Mouse (Mus musculus): ENCODE results near the gene Lins1. TPM values are rescaled to one million over a fixed set of nuclear protein-coding genes. Genes with fewer than 3 reads are reported as not detected.

The Lins1 gene
- polyA plus RNA-seq, 1 experiment from 2014 or later: 2.6 TPM

DNA sequence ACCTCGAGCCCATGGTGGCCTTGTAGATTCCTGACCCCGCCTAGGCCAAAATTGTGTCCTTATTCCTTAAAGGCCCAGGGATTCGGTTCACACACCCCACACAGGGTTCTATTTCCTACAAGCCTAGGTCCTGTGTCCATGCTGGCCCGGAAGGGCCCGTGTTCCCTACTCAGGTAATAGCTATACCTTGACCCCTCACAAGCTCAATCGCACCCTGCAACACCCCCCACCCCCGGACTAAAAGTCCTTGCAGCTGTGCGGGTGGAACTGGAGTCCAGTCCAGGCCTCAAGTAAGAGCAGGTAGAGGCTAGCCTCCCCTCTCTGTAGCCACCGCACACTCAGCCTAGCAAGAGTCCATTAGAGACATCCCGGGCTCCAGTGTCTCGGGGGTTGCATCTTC, 44.2 kb downstream of the Lins1 start:
- Histone ChIP-seq H3K4me2 (ENCODE audit: low read depth, low read length) (no peak overlapping the region), H3K36me3 (replicated peaks; ENCODE audit: insufficient read depth, low read length) (no peaks in the 10 kb centered on the region), H3K27ac (ENCODE audit: low read depth) (no peak overlapping the region), H3K9ac (replicated peaks) (no peak overlapping the region), H3K4me3 (ENCODE audit: low read depth, low read length) (no peak overlapping the region), H3K9me3 (ENCODE audit: low read length) (no peaks in the 10 kb centered on the region), H3K27me3 (ENCODE audit: insufficient read depth, low read length) (no peaks in the 10 kb centered on the region), H3K4me1 (ENCODE audit: insufficient read depth) (no peaks in the 10 kb centered on the region)
- no peak for TF ChIP-seq CTCF (IDR thresholded peaks at IDR 0.05; ENCODE audit: low read depth)
- TF ChIP-seq EP300 (IDR thresholded peaks at IDR 0.05; ENCODE audit: low read depth): no peak
- 89% methylated on average over 11 of the region's 11 CpGs for WGBS (ENCODE audit: insufficient replicate concordance)
- DNase-seq (no peak), ATAC-seq (no peak)

DNA sequence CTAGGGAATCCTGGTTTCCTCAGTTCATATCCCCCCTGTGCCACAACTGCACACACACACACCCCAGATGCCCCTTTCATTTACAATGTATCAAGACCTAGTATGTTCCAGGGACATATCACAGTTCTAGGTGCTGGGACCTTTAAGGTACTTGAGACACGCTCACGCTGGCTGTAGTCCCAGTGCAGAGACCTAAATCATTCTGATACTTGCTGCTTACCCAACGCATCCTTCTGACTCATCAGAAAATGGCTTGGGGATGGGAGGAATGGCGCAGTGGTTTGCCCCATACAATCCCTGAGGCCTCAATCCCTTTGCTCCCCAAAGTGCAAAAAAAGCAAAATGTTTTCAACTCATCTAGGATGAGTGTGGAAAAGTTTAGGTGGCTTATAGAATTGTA, 44.8 kb downstream of the Lins1 start:
- no peak for TF ChIP-seq EP300 (IDR thresholded peaks at IDR 0.05; ENCODE audit: low read depth)
- TF ChIP-seq CTCF (IDR thresholded peaks at IDR 0.05; ENCODE audit: low read depth): no peak
- no peak overlapping the region for H3K4me3 ChIP-seq (ENCODE audit: low read depth, low read length)
- H3K9me3 ChIP-seq (ENCODE audit: low read length): no peaks in the 10 kb centered on the region
- H3K4me2 ChIP-seq (ENCODE audit: low read depth, low read length): no peak overlapping the region
- no peaks in the 10 kb centered on the region for H3K4me1 ChIP-seq (ENCODE audit: insufficient read depth)
- H3K27ac ChIP-seq (ENCODE audit: low read depth): no peak overlapping the region
- no peak for DNase-seq
- no peak for ATAC-seq
- no peaks in the 10 kb centered on the region for H3K27me3 ChIP-seq (ENCODE audit: insufficient read depth, low read length)
- H3K36me3 ChIP-seq (replicated peaks; ENCODE audit: insufficient read depth, low read length): no peaks in the 10 kb centered on the region
- WGBS (ENCODE audit: insufficient replicate concordance): 87% methylated on average over 4 of the region's 4 CpGs
- H3K9ac ChIP-seq (replicated peaks): no peak overlapping the region

DNA sequence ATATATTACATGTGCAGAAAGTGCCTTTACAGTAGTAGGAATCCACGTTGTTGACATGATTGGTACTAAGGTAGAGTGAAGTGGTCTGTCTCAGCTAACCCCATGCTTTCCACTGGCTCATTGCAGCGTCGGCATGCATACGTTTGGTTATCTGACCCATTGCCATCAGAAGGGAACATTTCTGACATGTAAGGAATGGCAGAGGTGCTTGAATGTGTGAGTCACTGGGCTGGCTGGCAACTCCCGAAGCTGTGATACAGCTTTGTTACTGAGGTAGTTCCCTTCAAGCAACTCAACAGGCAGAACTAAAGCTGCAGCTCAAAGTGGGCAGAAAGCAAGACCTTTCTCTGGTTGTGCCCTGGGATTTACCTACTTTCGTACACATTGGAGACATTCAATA, 45.3 kb downstream of the Lins1 start:
- DNase-seq (no peak), ATAC-seq (no peak)
- Histone ChIP-seq H3K4me1 (ENCODE audit: insufficient read depth) (no peaks in the 10 kb centered on the region), H3K27ac (ENCODE audit: low read depth) (no peak overlapping the region), H3K4me3 (ENCODE audit: low read depth, low read length) (no peak overlapping the region), H3K36me3 (replicated peaks; ENCODE audit: insufficient read depth, low read length) (no peaks in the 10 kb centered on the region), H3K9ac (replicated peaks) (no peak overlapping the region), H3K9me3 (ENCODE audit: low read length) (no peaks in the 10 kb centered on the region), H3K4me2 (ENCODE audit: low read depth, low read length) (no peak overlapping the region), H3K27me3 (ENCODE audit: insufficient read depth, low read length) (no peaks in the 10 kb centered on the region)
- TF ChIP-seq CTCF (IDR thresholded peaks at IDR 0.05; ENCODE audit: low read depth) (no peak), EP300 (IDR thresholded peaks at IDR 0.05; ENCODE audit: low read depth) (no peak)
- 80% methylated on average over 6 of the region's 6 CpGs for WGBS (ENCODE audit: insufficient replicate concordance)

DNA sequence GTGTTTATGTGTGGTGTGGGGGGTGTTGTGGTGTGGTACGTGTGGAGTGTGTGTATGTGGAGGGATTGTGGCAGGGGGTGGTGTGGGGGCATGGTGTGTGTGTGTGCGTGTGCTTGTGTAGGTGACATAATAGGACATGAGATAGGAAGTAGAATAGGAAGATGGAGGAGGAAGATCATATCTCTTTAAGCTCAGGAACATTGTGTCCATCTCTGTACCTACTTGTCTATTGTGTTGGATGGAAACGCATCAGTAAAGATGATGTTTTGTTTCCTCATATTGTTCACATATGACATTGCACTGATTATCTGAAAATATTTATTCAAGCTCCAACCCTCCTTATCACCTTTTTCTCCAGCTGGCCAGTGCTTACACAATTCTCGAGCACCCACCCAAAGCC, 47.7 kb downstream of the Lins1 start:
- WGBS (ENCODE audit: insufficient replicate concordance): 74% methylated on average over 4 of the region's 4 CpGs
- DNase-seq: no peak
- Histone ChIP-seq H3K9ac (replicated peaks) (no peak overlapping the region), H3K36me3 (replicated peaks; ENCODE audit: insufficient read depth, low read length) (no peaks in the 10 kb centered on the region), H3K27me3 (ENCODE audit: insufficient read depth, low read length) (no peaks in the 10 kb centered on the region), H3K4me2 (ENCODE audit: low read depth, low read length) (no peak overlapping the region), H3K4me3 (ENCODE audit: low read depth, low read length) (no peak overlapping the region), H3K9me3 (ENCODE audit: low read length) (no peaks in the 10 kb centered on the region), H3K27ac (ENCODE audit: low read depth) (no peak overlapping the region), H3K4me1 (ENCODE audit: insufficient read depth) (no peaks in the 10 kb centered on the region; the same call in 1 of the 2 replicates)
- ATAC-seq: no peak
- TF ChIP-seq EP300 (IDR thresholded peaks at IDR 0.05; ENCODE audit: low read depth): no peak
- no peak for TF ChIP-seq CTCF (IDR thresholded peaks at IDR 0.05; ENCODE audit: low read depth)

DNA sequence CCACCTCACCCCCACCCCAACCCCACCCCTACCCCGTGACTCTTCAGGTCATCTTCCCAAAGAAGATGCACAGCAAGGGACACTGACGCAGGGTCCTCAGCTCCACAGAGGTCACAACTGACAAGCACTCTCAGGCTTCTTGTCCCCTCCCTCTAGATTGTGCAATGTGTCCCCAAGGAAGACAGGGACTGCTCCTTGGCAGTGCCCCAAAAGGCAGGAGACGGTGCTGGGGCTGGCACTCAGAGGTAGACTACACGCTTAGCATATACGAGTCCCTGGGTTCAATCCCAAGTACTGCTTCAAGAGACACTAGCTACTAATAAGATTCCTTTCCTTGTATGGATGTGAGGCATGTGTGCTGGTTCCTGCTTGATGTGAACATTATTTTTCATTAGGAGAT, 51.3 kb downstream of the Lins1 start:
- Histone ChIP-seq H3K4me1 (ENCODE audit: insufficient read depth) (no peaks in the 10 kb centered on the region; the same call in 1 of the 2 replicates), H3K4me3 (ENCODE audit: low read depth, low read length) (no peak overlapping the region), H3K4me2 (ENCODE audit: low read depth, low read length) (no peak overlapping the region), H3K36me3 (replicated peaks; ENCODE audit: insufficient read depth, low read length) (no peaks in the 10 kb centered on the region), H3K27me3 (ENCODE audit: insufficient read depth, low read length) (no peaks in the 10 kb centered on the region), H3K9ac (replicated peaks) (no peak overlapping the region), H3K27ac (ENCODE audit: low read depth) (no peak overlapping the region), H3K9me3 (ENCODE audit: low read length) (no peaks in the 10 kb centered on the region)
- ATAC-seq: no peak
- TF ChIP-seq CTCF (IDR thresholded peaks at IDR 0.05; ENCODE audit: low read depth) (no peak), EP300 (IDR thresholded peaks at IDR 0.05; ENCODE audit: low read depth) (no peak)
- WGBS (ENCODE audit: insufficient replicate concordance): 74% methylated on average over 5 of the region's 5 CpGs
- no peak for DNase-seq

DNA sequence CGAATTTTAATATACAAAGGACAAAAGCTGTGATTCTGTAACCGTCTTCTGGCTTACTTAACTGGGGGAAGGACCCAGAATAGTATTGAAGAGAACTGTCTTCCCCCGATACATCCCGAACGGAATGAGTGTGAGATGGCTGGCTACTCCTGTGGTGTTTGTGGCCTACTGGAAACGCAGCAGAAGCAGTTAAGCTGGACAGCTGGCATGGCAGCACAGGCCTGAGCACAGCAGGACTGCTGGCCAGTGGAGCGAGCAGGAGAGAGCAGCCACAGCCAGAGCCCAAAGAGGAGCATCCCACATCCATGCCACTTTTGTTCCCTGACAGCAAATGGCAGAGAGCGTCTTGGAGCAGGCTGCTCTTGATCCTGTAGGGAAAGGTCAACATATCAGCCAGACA, 51.7 kb downstream of the Lins1 start:
- Histone ChIP-seq H3K9me3 (ENCODE audit: low read length) (no peaks in the 10 kb centered on the region), H3K27me3 (ENCODE audit: insufficient read depth, low read length) (no peaks in the 10 kb centered on the region), H3K27ac (ENCODE audit: low read depth) (no peak overlapping the region), H3K36me3 (replicated peaks; ENCODE audit: insufficient read depth, low read length) (no peaks in the 10 kb centered on the region), H3K4me2 (ENCODE audit: low read depth, low read length) (no peak overlapping the region), H3K9ac (replicated peaks) (no peak overlapping the region), H3K4me1 (ENCODE audit: insufficient read depth) (no peaks in the 10 kb centered on the region; the same call in 1 of the 2 replicates), H3K4me3 (ENCODE audit: low read depth, low read length) (no peak overlapping the region)
- TF ChIP-seq CTCF (IDR thresholded peaks at IDR 0.05; ENCODE audit: low read depth) (no peak), EP300 (IDR thresholded peaks at IDR 0.05; ENCODE audit: low read depth) (no peak)
- no peak for ATAC-seq
- DNase-seq: no peak
- WGBS (ENCODE audit: insufficient replicate concordance): 74% methylated on average over 8 of the region's 8 CpGs

DNA sequence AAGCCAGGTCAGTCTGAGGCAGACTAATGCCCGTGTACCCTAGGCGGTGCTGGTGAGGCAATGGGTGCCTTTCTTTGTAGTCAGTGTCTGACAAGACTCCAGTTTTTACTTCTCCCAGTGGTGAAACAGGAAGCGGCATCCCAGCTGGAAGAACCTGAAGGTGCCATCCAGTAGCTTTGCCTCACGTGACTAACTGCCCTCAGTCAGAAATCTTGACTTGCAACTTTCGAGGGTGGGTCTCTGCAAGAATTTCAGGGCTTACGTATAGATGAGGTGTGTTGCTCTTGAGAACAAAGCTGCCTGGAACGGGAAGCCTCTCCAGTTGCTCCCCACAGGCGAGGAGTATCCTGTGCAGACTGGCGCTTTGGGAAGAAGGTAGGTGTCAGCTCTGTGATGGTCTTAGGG, 53.7 kb downstream of the Lins1 start, which contains the start of gene Cers3:
Cers3 (plus strand) TSS at position 128 of the 405 bp plus-strand sequence.
- TF ChIP-seq CTCF (IDR thresholded peaks at IDR 0.05; ENCODE audit: low read depth) (no peak), EP300 (IDR thresholded peaks at IDR 0.05; ENCODE audit: low read depth) (no peak)
- H3K36me3 ChIP-seq (replicated peaks; ENCODE audit: insufficient read depth, low read length): no peaks in the 10 kb centered on the region
- H3K4me2 ChIP-seq (ENCODE audit: low read depth, low read length): no peak within 1 kb of the TSS
- no peak within 1 kb of the TSS for H3K9ac ChIP-seq (replicated peaks)
- H3K4me1 ChIP-seq (ENCODE audit: insufficient read depth): no peaks in the 10 kb centered on the region; the same call in 1 of the 2 replicates
- no peak for DNase-seq
- no peaks in the 10 kb centered on the region for H3K9me3 ChIP-seq (ENCODE audit: low read length)
- WGBS (ENCODE audit: insufficient replicate concordance): 61% methylated on average over 9 of the region's 9 CpGs
- no peak within 1 kb of the TSS for H3K4me3 ChIP-seq (ENCODE audit: low read depth, low read length)
- no peaks in the 10 kb centered on the region for H3K27me3 ChIP-seq (ENCODE audit: insufficient read depth, low read length)
- ATAC-seq: no peak
- H3K27ac ChIP-seq (ENCODE audit: low read depth): no peak within 1 kb of the TSS
